In the genomic region with DNA sequence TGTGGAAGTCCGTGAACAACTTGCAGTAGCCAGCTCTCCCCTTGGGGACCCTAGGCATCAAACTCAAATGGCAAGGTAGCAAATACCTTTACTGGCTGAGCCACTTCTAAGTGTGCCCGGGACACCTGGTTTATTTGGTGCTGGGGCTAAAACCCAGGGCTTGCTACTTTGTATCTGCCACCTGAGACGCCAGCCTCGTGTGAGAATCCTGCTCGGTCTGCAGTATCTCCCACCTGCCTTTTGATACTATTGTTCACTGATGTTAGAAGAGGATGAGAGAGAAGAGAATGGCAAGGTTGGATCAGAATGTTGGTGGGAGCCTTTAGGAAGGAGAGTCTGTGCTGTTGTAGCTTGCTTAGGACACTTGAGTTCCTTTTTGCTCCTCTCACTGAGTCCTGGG, we compare ENCODE assay signal across 19 mouse cellular contexts.
"Had no signal": no experiment of that assay in that cellular context is flagged by ENCODE, and none has a peak within 500 bp of the region (broad histone marks: within the 10 kb centered on the region; RNA-seq: fewer than 3 reads in every experiment).

No protein-coding gene starts in this region.

- H3K27ac ChIP-seq: liver, embryonic 13.5 days; liver, embryonic 15.5 days; lung, embryonic 15.5 days; macrophage; midbrain, embryonic 12.5 days; neural tube, embryonic 12.5 days; stomach, embryonic 15.5 days; stomach, postnatal 0 days had no signal

- H3K4me1 ChIP-seq: lung, embryonic 15.5 days; midbrain, embryonic 12.5 days; neural tube, embryonic 12.5 days; stomach, embryonic 15.5 days had no signal

- H3K27me3 ChIP-seq: liver, embryonic 13.5 days; liver, embryonic 15.5 days; lung, embryonic 15.5 days; megakaryocyte, embryonic 14.5 days; midbrain, embryonic 12.5 days; neural tube, embryonic 12.5 days; stomach, embryonic 15.5 days had no signal

- H3K4me2 ChIP-seq: liver, embryonic 13.5 days; liver, embryonic 15.5 days; lung, embryonic 15.5 days; midbrain, embryonic 12.5 days; neural tube, embryonic 12.5 days; stomach, embryonic 15.5 days had no signal

- DNase-seq: liver, embryonic 13.5 days; liver, postnatal 0 days; lung, adult 2 months; lung, postnatal 14 days; lung, postnatal 36 days; midbrain, embryonic 14.5 days; right cerebral cortex, postnatal 14 days; thymus, adult 18-20 months; thymus, postnatal 14 days; thymus, postnatal 36 days had no signal

- ATAC-seq: liver, postnatal 0 days; lung, postnatal 0 days had no signal

- H3K9ac ChIP-seq: liver, embryonic 13.5 days; liver, embryonic 15.5 days; liver, postnatal 0 days; lung, embryonic 15.5 days; midbrain, embryonic 12.5 days; neural tube, embryonic 12.5 days; stomach, embryonic 15.5 days had no signal

- H3K9me3 ChIP-seq: liver, embryonic 13.5 days; liver, embryonic 15.5 days; lung, embryonic 15.5 days; megakaryocyte, embryonic 14.5 days; midbrain, embryonic 12.5 days; neural tube, embryonic 12.5 days; stomach, embryonic 15.5 days had no signal

- H3K4me3 ChIP-seq: liver, embryonic 13.5 days; liver, embryonic 15.5 days; lung, embryonic 15.5 days; megakaryocyte, embryonic 14.5 days; midbrain, embryonic 12.5 days; neural tube, embryonic 12.5 days; stomach, embryonic 15.5 days had no signal
